Mouse (Mus musculus): ENCODE measurements around the gene Ccnb2. TPM values are rescaled to one million over a fixed set of nuclear protein-coding genes. Genes with fewer than 3 reads are reported as not detected.

Gene Ccnb2
- polyA plus RNA-seq, 1 experiment: 58.8 TPM

GRCm38 (mm10) chr9:70365915-70366314, 55.4 kb downstream of the Ccnb2 start:
- peaks cover 70% of the 10 kb centered on the region for H3K36me3 ChIP-seq (ENCODE audit: control insufficient read depth, insufficient read depth)
- no peak overlapping the region for H3K4me3 ChIP-seq
- H3K4me2 ChIP-seq (ENCODE audit: low read depth): no peak overlapping the region
- TF ChIP-seq SRF (IDR thresholded peaks at IDR 0.05; ENCODE audit: control insufficient read depth, insufficient read length, low read depth) (no peak), POLR2AphosphoS2 (IDR thresholded peaks at IDR 0.05; ENCODE audit: insufficient read length, low read depth) (no peak), MYOG (IDR thresholded peaks at IDR 0.05; ENCODE audit: control insufficient read depth in 1 of 3, insufficient read depth in 1 of 3, insufficient read length in 2 of 3, low read depth in 2 of 3) (no peak), TCF12 (IDR thresholded peaks at IDR 0.05; ENCODE audit: insufficient read depth, poor library complexity, severe bottlenecking) (no peak), MAX (IDR thresholded peaks at IDR 0.05; ENCODE audit: low read depth) (no peak), POLR2A (IDR thresholded peaks at IDR 0.05; ENCODE audit: insufficient read length, low read depth) (no peak), USF1 (IDR thresholded peaks at IDR 0.05; ENCODE audit: low read depth) (no peak), REST (IDR thresholded peaks at IDR 0.05; ENCODE audit: insufficient read depth, insufficient read length) (no peak)
- no peaks in the 10 kb centered on the region for H3K27me3 ChIP-seq (ENCODE audit: control insufficient read depth, insufficient read depth, insufficient read length)
- no peaks in the 10 kb centered on the region for H3K79me2 ChIP-seq (ENCODE audit: control insufficient read depth, insufficient read depth)
- H3ac ChIP-seq (ENCODE audit: control insufficient read depth, insufficient read length): no peak overlapping the region

GRCm38 (mm10) chr9:70364741-70365140, 56.6 kb downstream of the Ccnb2 start:
- TF ChIP-seq TCF12 (IDR thresholded peaks at IDR 0.05; ENCODE audit: insufficient read depth, poor library complexity, severe bottlenecking) (no peak), SRF (IDR thresholded peaks at IDR 0.05; ENCODE audit: control insufficient read depth, insufficient read length, low read depth) (no peak), MYOD1 (IDR thresholded peaks at IDR 0.05; ENCODE audit: control insufficient read depth in 1 of 3, insufficient read length in 2 of 3, low read depth in 2 of 3) (no peak), MYOG (IDR thresholded peaks at IDR 0.05; ENCODE audit: control insufficient read depth in 1 of 3, insufficient read depth in 1 of 3, insufficient read length in 2 of 3, low read depth in 2 of 3) (no peak), MAX (IDR thresholded peaks at IDR 0.05; ENCODE audit: low read depth) (no peak), REST (IDR thresholded peaks at IDR 0.05; ENCODE audit: insufficient read depth, insufficient read length) (no peak), TCF3 (IDR thresholded peaks at IDR 0.05; ENCODE audit: insufficient read length, low read depth) (no peak), POLR2AphosphoS2 (IDR thresholded peaks at IDR 0.05; ENCODE audit: insufficient read length, low read depth) (no peak), POLR2A (IDR thresholded peaks at IDR 0.05; ENCODE audit: insufficient read length, low read depth) (no peak), CEBPB (IDR thresholded peaks at IDR 0.05; ENCODE audit: insufficient read depth, poor library complexity, severe bottlenecking) (no peak), E2F4 (IDR thresholded peaks at IDR 0.05; ENCODE audit: insufficient read depth) (no peak), USF1 (IDR thresholded peaks at IDR 0.05; ENCODE audit: low read depth) (no peak)
- H3K27me3 ChIP-seq (ENCODE audit: control insufficient read depth, insufficient read depth, insufficient read length): no peaks in the 10 kb centered on the region
- H3K4me2 ChIP-seq (ENCODE audit: low read depth): no peak overlapping the region
- no peak overlapping the region for H3ac ChIP-seq (ENCODE audit: control insufficient read depth, insufficient read length)
- H3K4me3 ChIP-seq: no peak overlapping the region
- no peaks in the 10 kb centered on the region for H3K79me2 ChIP-seq (ENCODE audit: control insufficient read depth, insufficient read depth)
- H3K36me3 ChIP-seq (ENCODE audit: control insufficient read depth, insufficient read depth): peaks cover 81% of the 10 kb centered on the region

- Histone ChIP-seq H3K27me3 (ENCODE audit: control insufficient read depth, insufficient read depth, insufficient read length) (no peaks in the 10 kb centered on the region), H3K36me3 (ENCODE audit: control insufficient read depth, insufficient read depth) (peaks cover 74% of the 10 kb centered on the region), H3K79me2 (ENCODE audit: control insufficient read depth, insufficient read depth) (no peaks in the 10 kb centered on the region), H3K4me3 (no peak overlapping the region), H3ac (ENCODE audit: control insufficient read depth, insufficient read length) (no peak overlapping the region), H3K4me2 (ENCODE audit: low read depth) (no peak overlapping the region)
- TF ChIP-seq SRF (IDR thresholded peaks at IDR 0.05; ENCODE audit: control insufficient read depth, insufficient read length, low read depth): no peak
- TF ChIP-seq POLR2A (IDR thresholded peaks at IDR 0.05; ENCODE audit: insufficient read length, low read depth): no peak
- TF ChIP-seq CEBPB (IDR thresholded peaks at IDR 0.05; ENCODE audit: insufficient read depth, poor library complexity, severe bottlenecking): no peak
- no peak for TF ChIP-seq MAX (IDR thresholded peaks at IDR 0.05; ENCODE audit: low read depth)
- no peak for TF ChIP-seq POLR2AphosphoS2 (IDR thresholded peaks at IDR 0.05; ENCODE audit: insufficient read length, low read depth)
- TF ChIP-seq REST (IDR thresholded peaks at IDR 0.05; ENCODE audit: insufficient read depth, insufficient read length): no peak
- no peak for TF ChIP-seq MYOG (IDR thresholded peaks at IDR 0.05; ENCODE audit: control insufficient read depth in 1 of 3, insufficient read depth in 1 of 3, insufficient read length in 2 of 3, low read depth in 2 of 3)
- no peak for TF ChIP-seq USF1 (IDR thresholded peaks at IDR 0.05; ENCODE audit: low read depth)
- TF ChIP-seq TCF3 (IDR thresholded peaks at IDR 0.05; ENCODE audit: insufficient read length, low read depth): no peak
- TF ChIP-seq MYOD1 (IDR thresholded peaks at IDR 0.05; ENCODE audit: control insufficient read depth in 1 of 3, insufficient read length in 2 of 3, low read depth in 2 of 3): no peak
Measured at GRCm38 (mm10) chr9:70359402-70360131, 61.8 kb downstream of the Ccnb2 start.

Other genes with a start within 250 kb of the Ccnb2 start
- gene Myo1e, start 214.2 kb downstream of the Ccnb2 start, polyA plus RNA-seq (2012; fragmentation: generic; extraction: Trizol): 26.5 TPM
- 9.9 TPM for gene Rnf111, start 82.2 kb upstream of the Ccnb2 start, polyA plus RNA-seq (2012; fragmentation: generic; extraction: Trizol)
- 10.8 TPM for gene Sltm, start 121.2 kb upstream of the Ccnb2 start, polyA plus RNA-seq (2012; fragmentation: generic; extraction: Trizol)
- 0.48 TPM for gene Gm10642, start 234.7 kb upstream of the Ccnb2 start, polyA plus RNA-seq (2012; fragmentation: generic; extraction: Trizol)
- 4.0 TPM for gene Mindy2, start 235.6 kb upstream of the Ccnb2 start, polyA plus RNA-seq (2012; fragmentation: generic; extraction: Trizol)

Measured in myocyte (in vitro differentiated cells).